ENCODE assay signal across 8 mouse cellular contexts in the genomic region with DNA sequence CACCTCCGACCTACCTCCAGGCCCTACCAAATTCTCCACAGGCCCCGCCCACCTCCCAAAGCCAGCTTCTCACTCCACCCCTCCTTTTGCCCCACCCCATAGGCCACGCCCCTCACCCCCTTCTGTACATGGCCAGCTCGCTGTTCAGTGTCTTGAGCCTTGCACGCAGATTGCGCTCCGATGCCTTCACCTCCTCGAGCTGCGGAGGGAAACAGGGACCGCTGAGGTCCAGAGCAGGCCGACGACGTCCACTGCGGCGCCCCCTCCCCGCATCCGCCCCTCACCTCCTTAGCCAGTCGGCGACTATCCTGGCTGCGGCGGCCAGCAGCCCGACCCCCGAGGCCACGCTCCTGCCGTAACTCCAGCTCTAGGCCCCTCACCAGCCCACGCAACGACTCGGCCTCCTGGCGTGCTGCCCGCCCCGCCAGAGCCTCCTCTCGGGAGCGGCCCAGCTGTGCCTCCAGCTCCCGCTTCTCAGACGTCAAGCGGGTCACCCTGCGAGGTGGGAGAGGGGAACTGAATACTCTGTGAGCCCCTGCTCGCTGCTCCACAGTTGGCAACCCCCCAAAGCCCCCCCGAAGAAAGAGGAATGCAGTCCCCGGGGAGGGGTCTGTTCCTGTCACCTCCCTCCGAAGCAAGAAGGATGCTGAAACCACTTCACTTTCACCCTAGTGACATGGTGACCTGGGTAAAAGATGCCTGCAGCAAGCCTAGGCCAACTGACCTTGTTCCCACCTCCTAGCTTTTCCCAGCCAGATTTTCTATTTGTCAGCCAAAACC. TPM values are rescaled to one million over a fixed set of nuclear protein-coding genes. Genes with fewer than 3 reads are reported as not detected.
DNase-seq lines count a peak whose midpoint lies in the region; ATAC-seq and TF ChIP-seq lines count a peak whose summit lies in the region.

No protein-coding gene starts in this region.

- H3K27ac ChIP-seq in brown adipose tissue, adult 24 weeks (replicated peaks; ENCODE audit: low read depth, low read length) = no peak overlapping the region
- H3K27ac ChIP-seq in embryonic fibroblast, embryonic 13.5 days (ENCODE audit: insufficient read depth, low read length) = no peak overlapping the region
- no peak overlapping the region for H3K27ac ChIP-seq in heart, embryonic 16.5 days (ENCODE audit: low read length)
- H3K27ac ChIP-seq in lung, postnatal 0 days (ENCODE audit: low read length) = no peak overlapping the region

- TF ChIP-seq EP300 in lung, postnatal 0 days (IDR thresholded peaks at IDR 0.05) = no peak

- WGBS in heart, embryonic 16.5 days = 3% methylated on average over 41 of the region's 41 CpGs
- 2% methylated on average over 35 of the region's 41 CpGs for WGBS in lung, postnatal 0 days

- H3K4me3 ChIP-seq in brown adipose tissue, adult 24 weeks (ENCODE audit: insufficient read depth, low read depth, low read length) = peak overlapping the region; percentile 38
- no peak overlapping the region for H3K4me3 ChIP-seq in embryonic fibroblast, embryonic 13.5 days (ENCODE audit: insufficient read depth, low read length)
- H3K4me3 ChIP-seq in heart, embryonic 16.5 days (ENCODE audit: low read length) = peak overlapping the region; percentile 45
- peak overlapping the region; percentile 27 for H3K4me3 ChIP-seq in lung, postnatal 0 days (ENCODE audit: low read depth, low read length)

- H3K9me3 ChIP-seq in heart, embryonic 16.5 days (replicated peaks; ENCODE audit: control insufficient read depth, low read length) = no peaks in the 10 kb centered on the region
- no peaks in the 10 kb centered on the region for H3K9me3 ChIP-seq in lung, postnatal 0 days (ENCODE audit: low read length)

- H3K4me2 ChIP-seq in heart, embryonic 16.5 days (ENCODE audit: low read depth, low read length) = peak overlapping the region; percentile 74
- peak overlapping the region; percentile 78 for H3K4me2 ChIP-seq in lung, postnatal 0 days (replicated peaks; ENCODE audit: low read depth, low read length)

- peak overlapping the region; percentile 66 for H3K9ac ChIP-seq in heart, embryonic 16.5 days (ENCODE audit: low read length)
- H3K9ac ChIP-seq in lung, postnatal 0 days (replicated peaks; ENCODE audit: low read depth) = no peak overlapping the region

- H3K4me1 ChIP-seq in brown adipose tissue, adult 24 weeks (ENCODE audit: control insufficient read depth, insufficient read depth, insufficient read length, low read length) = peaks cover 4% of the 10 kb centered on the region; the same call in 1 of the 2 replicates
- no peaks in the 10 kb centered on the region for H3K4me1 ChIP-seq in embryonic fibroblast, embryonic 13.5 days (ENCODE audit: control insufficient read depth, insufficient read depth, low read length)
- H3K4me1 ChIP-seq in heart, embryonic 16.5 days (ENCODE audit: control insufficient read depth, insufficient read depth, low read length) = peaks cover 14% of the 10 kb centered on the region
- peaks cover 5% of the 10 kb centered on the region for H3K4me1 ChIP-seq in lung, postnatal 0 days (ENCODE audit: insufficient read depth, low read depth, low read length)

- no peaks in the 10 kb centered on the region; the same call in 1 of the 2 replicates for H3K36me3 ChIP-seq in heart, embryonic 16.5 days (ENCODE audit: control insufficient read depth, insufficient read depth)
- H3K36me3 ChIP-seq in lung, postnatal 0 days (ENCODE audit: insufficient read depth, low read length) = no peaks in the 10 kb centered on the region

- peak; percentile 51; the same call in 1 of the 2 replicates for TF ChIP-seq POLR2A in embryonic fibroblast, embryonic 13.5 days (IDR thresholded peaks at IDR 0.05; ENCODE audit: low read depth, low read length)

- TF ChIP-seq CTCF in embryonic fibroblast, embryonic 13.5 days (IDR thresholded peaks at IDR 0.05; ENCODE audit: borderline replicate concordance, insufficient read depth, low read length) = no peak
- no peak for TF ChIP-seq CTCF in lung, postnatal 0 days (IDR thresholded peaks at IDR 0.05)

- DNase-seq in Muller cell, postnatal 12 days (ENCODE audit: inconsistent ontology term) = peak; percentile 63
- DNase-seq in kidney, postnatal 10 days = peak; percentile 88
- DNase-seq in lung, postnatal 0 days (ENCODE audit: low spot score) = peak; percentile 65
- peak; percentile 69 for DNase-seq in ovary, postnatal 36 days (ENCODE audit: low spot score)
- peak; percentile 48 for DNase-seq in yolk sac, embryonic 10.5 days (ENCODE audit: low spot score)

- ATAC-seq in heart, embryonic 16.5 days (replicated peaks; ENCODE audit: extremely low read depth, insufficient read depth, low FRiP score) = peak; percentile 21; the same call in 1 of the 2 replicates
- ATAC-seq in lung, postnatal 0 days = peak; percentile 70

- peaks cover 7% of the 10 kb centered on the region for H3K27me3 ChIP-seq in heart, embryonic 16.5 days (ENCODE audit: control insufficient read depth, insufficient read depth, low read length)
- 0 out of 2 replicates have a peak, but pooled peaks cover 5% of the 10 kb centered on the region for H3K27me3 ChIP-seq in lung, postnatal 0 days (replicated peaks; ENCODE audit: insufficient read depth, low read length)

RNA-seq across cellular contexts. Expression of a gene that starts 16.4 kb away (rescaled TPM):
- 4.4 and 6.3 TPM in 2 replicates for polyA plus RNA-seq in brown adipose tissue, adult 24 weeks (2012; ENCODE audit: insufficient read depth, insufficient read length, missing spikeins)
- 10.1 and 10.5 TPM in 2 replicates for polyA plus RNA-seq in embryonic fibroblast, embryonic 13.5 days (2011; ENCODE audit: insufficient read length, low read depth, missing spikeins)
- polyA plus RNA-seq in heart, embryonic 16.5 days (2015; fragmentation: Nextera tagmentation; extraction: Ambion mirVana) = 21.7 and 23.7 TPM in 2 replicates
- polyA plus RNA-seq in lung, postnatal 0 days (2015; fragmentation: Nextera tagmentation; extraction: Ambion mirVana) = 17.6 and 19.0 TPM in 2 replicates

RNA-seq across cellular contexts. Expression of a gene that starts 22.7 kb away (rescaled TPM):
- polyA plus RNA-seq in brown adipose tissue, adult 24 weeks (2012; ENCODE audit: insufficient read depth, insufficient read length, missing spikeins) = 2.0 and 2.8 TPM in 2 replicates
- not detected in 2 replicates for polyA plus RNA-seq in embryonic fibroblast, embryonic 13.5 days (2011; ENCODE audit: insufficient read length, low read depth, missing spikeins)
- polyA plus RNA-seq in heart, embryonic 16.5 days (2015; fragmentation: Nextera tagmentation; extraction: Ambion mirVana) = 3.5 and 5.7 TPM in 2 replicates
- 45.6 and 51.1 TPM in 2 replicates for polyA plus RNA-seq in lung, postnatal 0 days (2015; fragmentation: Nextera tagmentation; extraction: Ambion mirVana)

RNA-seq across cellular contexts. Expression of a gene that starts 31.8 kb away (rescaled TPM):
- 1.1 and 1.6 TPM in 2 replicates for polyA plus RNA-seq in brown adipose tissue, adult 24 weeks (2012; ENCODE audit: insufficient read depth, insufficient read length, missing spikeins)
- 0.23 and 0.30 TPM in 2 replicates for polyA plus RNA-seq in embryonic fibroblast, embryonic 13.5 days (2011; ENCODE audit: insufficient read length, low read depth, missing spikeins)
- 0.64 and 0.82 TPM in 2 replicates for polyA plus RNA-seq in heart, embryonic 16.5 days (2015; fragmentation: Nextera tagmentation; extraction: Ambion mirVana)
- polyA plus RNA-seq in lung, postnatal 0 days (2015; fragmentation: Nextera tagmentation; extraction: Ambion mirVana) = 1.1 and 1.2 TPM in 2 replicates

RNA-seq across cellular contexts. Expression of a gene that starts 54.1 kb away (rescaled TPM):
- polyA plus RNA-seq in brown adipose tissue, adult 24 weeks (2012; ENCODE audit: insufficient read depth, insufficient read length, missing spikeins) = 1.6 and 2.0 TPM in 2 replicates
- 1.8 and 3.0 TPM in 2 replicates for polyA plus RNA-seq in embryonic fibroblast, embryonic 13.5 days (2011; ENCODE audit: insufficient read length, low read depth, missing spikeins)
- polyA plus RNA-seq in heart, embryonic 16.5 days (2015; fragmentation: Nextera tagmentation; extraction: Ambion mirVana) = 0.50 and 0.69 TPM in 2 replicates
- polyA plus RNA-seq in lung, postnatal 0 days (2015; fragmentation: Nextera tagmentation; extraction: Ambion mirVana) = 4.3 and 5.7 TPM in 2 replicates
